Mouse (Mus musculus) neutrophil, adult 65 days (primary cell): ENCODE results near the gene Efnb2. TPM values are rescaled to one million over a fixed set of nuclear protein-coding genes. Genes with fewer than 3 reads are reported as not detected.

Experiments used
- total RNA-seq: library from RNA; stranded (reverse); gene quantifications from 2 replicates; pipeline ENCODE4 v1.2.4, GENCODE M21; 2023

Efnb2 gene
- 7.1 and 7.3 TPM in 2 replicates for total RNA-seq

DNA sequence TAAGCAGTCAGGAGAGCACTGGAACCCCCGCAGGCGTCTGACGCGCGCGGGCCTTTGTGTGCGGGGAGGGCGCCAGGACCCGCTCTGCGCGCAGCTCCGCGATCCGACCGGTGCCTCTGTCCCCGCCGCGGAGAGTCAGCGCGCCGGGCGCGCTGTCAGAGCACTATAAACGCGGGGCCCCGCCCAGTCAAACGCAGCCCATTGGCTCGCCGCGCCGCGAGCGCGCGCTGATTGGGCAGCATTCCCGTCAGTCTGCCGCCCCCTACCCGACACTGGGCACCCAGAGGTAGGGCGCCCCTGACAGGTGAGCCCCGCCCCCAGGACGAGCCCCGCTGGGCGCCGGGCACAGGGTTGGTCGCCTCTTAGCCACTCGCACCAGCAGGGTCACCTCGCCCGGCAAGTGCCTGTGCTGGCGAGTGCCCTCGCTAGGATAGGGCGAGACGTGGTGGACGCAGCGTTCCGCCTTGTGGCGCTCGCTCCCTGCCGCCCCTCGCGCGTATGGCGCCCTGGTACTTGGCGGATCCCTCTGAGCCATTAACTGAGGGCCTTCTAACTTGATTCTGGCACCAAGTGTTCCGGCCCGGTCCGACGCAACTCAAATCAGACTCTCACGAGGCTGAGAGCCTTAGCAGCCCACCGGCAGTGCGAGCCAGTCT lies at the start of gene Efnb2:
TSS of gene Efnb2 (minus strand) at position 140 of the 656 bp plus-strand sequence.

GRCm38 (mm10) chr8:8690146-8691092 lies 29.4 kb upstream of the Efnb2 start, which contains the start of gene Arglu1:
TSS of gene Arglu1 (minus strand) at chr8:8690521.

Other genes starting within 250 kb of the Efnb2 start
- gene Arglu1, start 29.3 kb upstream of the Efnb2 start, total RNA-seq, result 65.3 and 83.0 TPM in 2 replicates